Mouse (Mus musculus) hindlimb bud, embryonic 11.5 days (tissue): Measurements from ENCODE around the gene Ap1s3.
A peak's percentile ranks its signal among the peaks of the same experiment; 100 is the strongest.

Experiments
- DNase-seq: peaks from one replicate; pipeline ENCODE4 v3.0.0-alpha.2; 2012; ENCODE audit warnings: low read depth, low spot score; ENCODE audit errors: extremely low spot score

The Ap1s3 gene

DNA sequence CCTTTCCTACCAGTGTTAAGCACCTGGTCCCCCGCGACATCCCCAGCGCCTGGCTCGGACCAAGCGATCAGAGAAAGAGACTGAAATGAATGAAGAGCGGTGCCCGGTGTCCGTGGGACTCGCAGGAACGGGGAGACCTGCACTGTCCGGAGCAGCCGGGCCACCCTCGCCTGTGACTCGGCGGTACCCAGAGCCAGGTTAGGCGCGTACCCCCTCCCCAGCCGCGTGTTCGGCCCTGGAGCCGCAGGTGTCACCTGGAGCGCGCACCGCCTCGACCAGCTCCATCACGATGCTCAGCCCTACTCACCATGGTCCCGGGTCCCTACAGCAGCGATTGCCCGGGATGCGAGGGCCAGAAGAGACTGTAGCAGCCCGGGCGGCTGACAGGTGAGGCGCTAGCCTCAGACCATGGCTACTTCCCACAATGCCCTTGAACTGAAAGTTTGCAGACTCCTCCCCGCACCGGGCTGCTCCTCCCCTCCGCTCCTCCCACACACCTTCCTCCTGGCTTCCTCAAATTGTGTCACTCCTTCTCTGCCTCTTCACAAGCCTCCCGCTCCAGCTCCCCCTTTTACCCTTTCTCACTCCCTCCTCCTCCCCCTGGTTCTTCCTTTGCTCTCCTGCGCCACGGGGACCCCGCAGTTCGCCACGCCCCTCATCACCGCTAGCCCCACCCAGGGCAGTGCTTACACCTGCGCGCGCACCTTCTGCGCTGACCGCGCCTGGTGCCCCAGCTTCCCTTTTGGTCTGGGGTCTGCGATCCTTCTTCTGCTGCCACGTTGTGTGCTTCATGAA lies at the start of gene Ap1s3:
TSS of gene Ap1s3 (minus strand) at position 430 of the 795 bp plus-strand sequence.
- peak; percentile 47 for DNase-seq

DNA sequence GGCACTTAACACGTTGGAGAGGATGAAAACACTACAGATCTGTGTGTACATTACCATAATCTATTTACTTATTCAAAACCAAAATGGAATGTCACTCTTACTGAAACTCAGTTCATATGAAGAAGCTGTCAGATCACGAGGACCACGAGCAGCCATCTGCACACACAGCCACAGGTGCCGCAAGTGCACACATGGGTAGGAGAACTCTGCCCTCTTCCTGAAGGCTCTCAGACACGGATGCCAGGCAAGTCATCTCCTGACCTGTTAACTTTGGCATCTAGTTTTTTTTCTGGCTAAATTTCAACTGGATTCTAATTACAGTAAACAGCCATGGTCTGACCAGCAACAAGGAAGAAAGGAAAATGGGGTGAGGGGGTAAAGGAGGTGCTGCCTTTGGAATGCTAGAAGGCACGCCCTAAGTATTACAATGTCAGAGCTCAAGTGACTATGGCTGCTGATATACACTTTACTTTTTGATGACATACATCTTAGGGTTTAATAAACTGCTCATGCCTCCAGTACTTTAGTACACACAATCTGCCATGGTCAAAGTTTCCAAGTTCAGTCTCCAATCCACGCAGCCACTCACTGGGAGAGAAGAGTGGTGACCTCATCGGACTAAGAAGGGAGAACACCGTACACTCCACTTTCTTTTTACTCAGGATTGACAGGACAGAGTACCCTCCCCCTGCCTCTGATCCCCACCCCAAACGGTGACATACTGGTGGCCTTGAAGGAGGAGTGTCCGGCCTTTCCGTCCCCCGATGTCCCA lies 42.6 kb upstream of the Ap1s3 start:
- DNase-seq: no peak

DNA sequence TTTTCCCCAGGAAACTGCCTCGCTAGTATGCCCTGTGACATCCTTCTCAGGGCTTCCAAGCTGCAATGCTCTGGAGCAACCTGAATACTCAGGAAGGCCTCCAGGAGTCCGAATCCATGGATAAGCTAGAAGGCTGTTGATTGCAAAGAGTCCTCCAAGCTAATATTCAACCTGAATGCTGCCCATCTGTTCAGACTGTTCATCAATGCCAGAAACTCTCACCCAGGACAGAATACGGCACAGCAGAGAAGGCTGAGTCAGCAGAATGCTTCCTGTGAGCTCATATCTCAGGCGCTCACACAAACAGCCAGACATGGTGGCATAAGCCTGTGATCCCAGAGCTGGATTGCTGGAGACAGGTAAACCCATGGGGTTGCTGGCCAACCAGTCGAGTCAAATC lies 41.3 kb upstream of the Ap1s3 start:
- no peak for DNase-seq

DNA sequence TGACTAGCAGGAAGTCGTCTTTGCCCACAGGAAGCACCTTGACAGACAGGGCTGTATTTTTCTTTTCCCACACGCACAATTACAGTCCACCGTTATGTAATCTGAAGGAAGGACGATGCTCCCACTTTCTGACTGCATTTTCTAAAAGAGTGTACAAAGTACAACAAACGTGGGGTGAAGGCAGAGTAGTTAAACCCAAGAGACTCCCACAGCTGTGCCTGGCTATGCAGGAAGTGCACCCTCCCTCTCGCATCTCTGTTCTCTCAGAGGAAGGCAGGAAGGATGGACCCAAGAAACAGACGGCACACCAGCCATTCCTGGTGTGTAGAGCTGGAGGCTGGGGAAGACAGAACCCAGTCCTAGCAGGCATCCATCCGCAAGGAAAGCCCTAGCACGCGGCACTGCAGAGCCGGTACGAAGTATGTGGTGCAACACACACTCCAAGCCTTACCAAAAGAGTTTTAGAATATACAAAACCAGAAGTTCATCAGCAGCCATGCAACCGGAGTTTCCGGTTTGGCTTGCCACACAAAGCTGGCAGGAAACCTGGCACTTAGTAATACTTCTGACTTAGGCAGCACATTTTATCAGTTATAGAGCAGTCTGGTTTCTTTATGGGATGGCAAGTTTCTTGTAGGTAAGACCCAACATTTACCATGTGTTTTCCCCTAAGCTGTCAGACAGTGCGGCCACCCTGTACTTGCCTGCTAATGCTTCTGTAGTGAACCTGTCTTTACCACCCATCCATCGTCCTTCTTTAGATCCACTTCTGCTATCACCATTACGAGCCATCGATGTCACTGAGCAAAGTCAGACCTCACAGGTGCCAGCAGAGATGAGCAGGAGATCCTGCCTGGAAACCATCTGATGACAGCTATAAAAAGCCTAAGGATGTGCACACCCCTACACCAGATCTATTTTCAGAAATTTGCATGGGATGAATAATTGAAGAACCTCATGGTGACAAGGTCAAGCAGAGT lies 39.7 kb upstream of the Ap1s3 start:
- no peak for DNase-seq

DNA sequence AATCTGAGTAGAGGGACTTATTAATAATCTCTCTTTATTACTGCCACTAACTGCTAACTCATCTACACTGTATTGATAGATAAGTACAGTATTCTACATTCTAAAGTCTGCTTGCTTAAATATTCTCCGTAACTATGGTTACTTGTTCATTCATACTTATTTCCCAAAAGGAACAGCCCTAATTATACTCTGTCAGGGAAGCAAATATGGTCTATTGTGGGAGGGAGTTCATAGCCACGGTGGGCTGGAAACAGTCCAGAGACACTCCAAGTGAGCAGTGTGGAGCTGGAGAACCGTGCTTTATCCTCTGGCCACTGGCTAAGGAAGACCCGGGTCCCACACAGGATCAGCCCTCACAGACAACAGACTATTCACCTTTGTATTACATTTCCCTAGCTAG lies 38.9 kb upstream of the Ap1s3 start:
- no peak for DNase-seq

DNA sequence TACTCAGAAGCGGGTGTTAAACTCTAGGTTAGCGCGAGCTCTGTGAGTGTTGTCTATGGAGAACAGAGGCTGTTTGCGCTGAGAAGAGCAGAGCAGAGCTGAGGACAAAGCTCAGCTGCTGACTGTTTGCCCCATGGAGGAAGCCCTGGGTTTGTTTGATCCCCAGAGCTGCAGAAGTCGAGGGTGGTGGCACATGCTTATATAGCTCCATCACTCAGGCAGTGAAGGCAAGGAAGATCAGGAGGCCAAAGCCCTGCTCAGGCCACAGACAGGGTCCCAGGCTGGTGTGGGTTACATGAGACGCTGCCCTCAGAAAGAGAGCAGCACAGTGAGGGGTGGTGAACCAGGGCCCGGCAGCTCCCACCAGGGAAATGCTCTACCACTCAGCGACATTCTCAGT lies 38.4 kb upstream of the Ap1s3 start:
- no peak for DNase-seq

DNA sequence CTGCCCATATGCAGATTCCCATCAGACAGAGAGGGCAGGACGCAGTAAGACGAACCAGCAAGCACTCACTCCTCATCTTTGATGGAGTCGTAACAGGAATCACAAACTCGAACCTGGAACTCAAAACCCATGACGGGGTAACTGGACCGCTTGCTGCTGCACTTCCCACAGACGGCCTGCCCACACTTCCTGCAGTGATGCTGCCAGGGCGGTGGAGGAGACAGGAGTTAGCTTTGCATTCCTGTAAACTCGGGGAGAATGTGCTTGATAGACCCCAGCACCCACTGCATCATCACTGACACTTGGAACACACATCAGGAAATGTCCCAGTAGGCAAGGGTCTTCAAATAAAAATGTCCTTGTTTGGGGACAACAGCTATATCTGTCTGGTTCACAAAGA lies 35.6 kb upstream of the Ap1s3 start:
- no peak for DNase-seq

DNA sequence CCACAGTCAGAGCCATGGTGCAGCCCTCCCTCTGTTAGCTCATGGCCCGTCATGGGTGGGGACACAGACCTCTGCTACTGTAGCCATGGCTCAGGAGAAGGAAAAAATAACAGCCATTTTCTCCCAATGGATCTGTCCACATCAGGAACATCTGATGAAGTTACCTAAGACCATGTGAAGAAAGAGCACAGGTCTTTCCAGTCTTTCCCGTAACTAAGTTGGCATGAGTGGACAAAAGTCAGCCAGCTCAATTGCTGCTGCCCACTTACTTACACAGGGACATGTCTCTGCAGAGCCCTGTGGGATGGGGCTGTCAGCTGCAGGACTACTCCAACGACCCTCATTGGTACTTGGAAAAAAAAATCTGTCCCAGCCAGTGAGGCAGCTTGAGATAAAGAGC lies 34.9 kb upstream of the Ap1s3 start:
- no peak for DNase-seq

DNA sequence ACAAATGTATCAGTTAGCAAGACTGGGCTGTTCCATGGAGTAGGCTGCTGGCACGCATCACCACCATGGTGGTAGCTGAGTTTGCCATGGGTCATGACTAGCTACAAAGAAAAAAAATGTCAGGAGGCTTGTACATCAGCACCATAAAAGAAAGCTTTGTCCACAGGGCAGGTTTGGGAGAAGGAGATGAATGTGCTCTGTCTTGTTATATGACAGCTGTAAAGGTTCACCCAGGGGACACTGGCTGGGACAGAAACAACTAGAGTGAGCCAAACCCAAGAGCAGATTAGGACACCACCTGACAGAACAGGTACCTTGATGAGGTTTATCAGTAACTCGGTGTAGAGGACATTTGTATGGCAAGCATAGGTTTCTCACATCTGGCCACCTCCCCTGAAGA lies 32.9 kb upstream of the Ap1s3 start:
- no peak for DNase-seq

DNA sequence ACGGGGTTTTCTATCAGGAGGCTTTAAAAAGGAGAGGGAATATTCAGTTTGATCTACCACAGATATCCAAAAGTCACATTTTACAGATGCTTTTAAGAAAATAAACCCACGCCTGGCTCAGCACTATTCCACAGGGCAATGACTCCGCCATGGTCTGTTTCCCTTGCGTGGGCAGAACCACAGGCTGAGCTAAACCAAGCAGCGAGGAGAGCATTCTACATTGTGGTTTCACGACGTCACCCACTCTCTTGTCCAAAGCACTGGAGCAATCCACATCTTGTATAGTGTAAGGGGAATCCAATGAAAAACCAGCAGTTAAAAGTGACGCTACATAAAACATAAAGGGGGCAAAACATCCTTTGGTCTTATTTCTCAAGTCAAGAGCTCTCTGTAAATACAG lies 31.7 kb upstream of the Ap1s3 start:
- no peak for DNase-seq

DNA sequence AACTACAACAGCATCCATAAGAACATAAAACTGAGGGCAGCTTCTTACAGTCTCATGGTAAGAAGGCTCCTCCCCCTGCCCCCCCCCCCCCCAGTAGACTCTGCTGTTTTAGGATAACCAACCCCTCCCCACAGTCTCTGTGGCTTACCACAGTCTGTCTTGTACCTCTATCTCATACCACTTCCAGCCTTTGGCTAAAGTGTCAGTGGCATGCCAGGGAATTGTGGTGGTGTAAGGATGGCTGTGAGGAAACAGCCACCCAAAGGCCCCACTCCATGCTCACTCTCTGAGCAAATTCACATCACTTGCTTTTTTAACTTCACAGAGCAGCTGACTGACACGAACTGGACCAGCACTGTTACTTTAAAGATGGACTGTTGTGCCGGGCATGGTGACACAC lies 26.7 kb upstream of the Ap1s3 start:
- DNase-seq: no peak

DNA sequence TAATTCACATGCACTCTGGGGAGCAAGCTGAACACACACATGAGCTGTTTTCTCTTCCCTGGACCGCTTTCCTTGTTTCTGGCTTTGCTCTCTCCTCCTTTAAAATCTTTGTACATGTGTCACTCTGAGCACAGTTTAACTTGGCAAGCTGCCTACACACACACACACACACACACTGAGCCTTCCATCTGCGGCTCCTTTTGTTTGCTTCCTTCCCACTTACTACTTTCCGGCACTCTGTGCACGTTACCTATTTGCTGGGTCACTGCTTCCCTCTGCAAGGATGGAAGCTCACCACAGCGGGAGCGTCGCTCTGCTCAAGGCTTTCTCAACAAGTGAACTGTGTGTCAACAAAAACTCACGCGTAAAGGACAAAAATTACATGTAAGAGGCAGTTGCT lies 25.6 kb upstream of the Ap1s3 start:
- DNase-seq: no peak

DNA sequence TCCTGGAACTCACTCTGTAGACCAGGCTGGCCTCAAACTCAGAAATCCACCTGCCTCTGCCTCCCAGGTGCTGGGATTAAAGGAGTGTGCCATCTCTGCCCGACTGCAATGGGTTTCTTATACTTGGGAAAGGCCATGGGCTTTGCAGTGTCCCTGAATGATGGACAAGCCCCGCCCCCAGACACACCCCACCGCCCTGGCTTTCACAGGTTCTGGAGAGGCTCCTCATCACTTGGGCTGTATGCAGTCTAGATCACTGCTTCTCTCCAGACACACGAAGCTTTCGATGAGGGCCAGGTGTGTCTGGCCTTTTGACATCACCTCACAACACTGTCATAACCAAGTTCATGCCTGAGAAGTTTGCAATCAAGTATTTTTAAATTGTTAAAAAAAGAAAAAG lies 25.2 kb upstream of the Ap1s3 start:
- no peak for DNase-seq

DNA sequence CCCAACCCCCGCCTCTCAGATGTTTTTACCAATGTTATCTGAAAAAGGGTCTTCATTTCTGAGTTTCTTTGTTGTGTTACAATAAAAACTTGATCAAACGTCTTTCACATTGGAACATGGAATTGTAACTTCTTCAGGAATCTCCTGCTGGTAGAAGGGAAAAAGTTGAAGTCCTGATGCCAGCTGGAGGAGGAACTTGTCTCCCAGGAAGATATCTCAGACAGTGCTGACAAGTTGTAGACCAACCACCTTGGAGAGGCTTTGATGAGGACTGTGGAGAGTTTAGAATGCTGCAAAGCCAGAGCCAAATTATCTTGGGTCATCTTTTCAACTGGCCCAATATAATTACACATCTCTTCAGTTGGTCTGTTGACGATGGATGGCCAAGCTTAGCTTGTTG lies 20.7 kb upstream of the Ap1s3 start:
- no peak for DNase-seq

DNA sequence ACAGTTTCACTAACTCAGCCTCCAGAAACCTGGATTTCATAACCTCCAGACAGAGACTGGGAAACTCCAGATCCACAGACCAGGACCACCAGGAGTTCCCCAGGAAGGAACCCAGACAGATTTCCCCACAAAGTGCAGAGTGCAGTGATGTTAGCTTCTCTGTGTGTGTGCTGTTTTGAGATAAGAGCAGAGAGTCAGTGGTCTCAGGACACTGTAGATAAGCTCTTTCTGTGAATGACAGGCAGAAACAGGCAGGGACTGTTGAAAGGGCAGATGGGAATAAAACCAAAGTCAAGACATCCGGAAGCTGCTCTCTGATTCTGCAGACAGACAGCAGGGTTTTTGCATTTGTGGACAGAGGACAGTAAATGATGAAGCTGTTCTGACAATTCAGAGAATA lies 15.5 kb upstream of the Ap1s3 start:
- no peak for DNase-seq

DNA sequence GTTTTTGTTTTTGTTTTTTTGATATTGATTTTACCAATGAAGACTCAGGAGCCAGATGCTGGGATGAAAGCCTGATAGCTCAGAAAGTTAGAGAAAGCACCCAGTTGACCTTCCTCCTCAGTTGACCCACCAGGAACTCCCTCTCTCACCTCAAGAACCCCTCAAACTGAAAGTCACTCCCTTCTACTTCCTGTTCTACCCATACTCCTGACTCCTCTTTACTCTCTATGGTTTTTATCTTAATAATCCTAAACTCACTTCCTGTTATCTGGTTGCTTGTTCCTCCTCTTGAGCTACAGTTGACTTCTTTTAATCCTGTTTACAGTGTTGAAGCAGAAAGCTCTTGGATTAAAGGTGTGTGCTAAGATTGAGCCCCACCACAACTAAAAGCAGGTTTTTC lies 12.3 kb upstream of the Ap1s3 start:
- no peak for DNase-seq

DNA sequence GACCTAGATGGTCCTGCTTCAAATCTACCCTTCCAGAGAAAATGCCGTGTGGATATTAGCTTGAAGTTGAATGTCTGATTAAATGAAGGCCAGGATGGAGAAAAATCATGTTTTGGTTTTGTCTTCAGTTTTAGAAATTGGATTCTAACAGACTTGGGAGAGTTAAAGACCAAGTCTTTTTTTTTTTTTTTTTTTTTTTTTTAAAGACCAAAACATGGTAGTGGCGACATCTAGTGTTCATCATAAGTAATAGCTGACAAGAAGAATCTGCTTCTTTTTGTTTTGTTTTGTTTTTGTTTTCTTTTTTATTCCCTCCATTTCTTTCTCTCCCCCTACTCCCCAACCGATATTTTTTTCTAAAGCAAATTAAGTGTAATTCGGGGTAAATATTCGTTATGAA lies 11.2 kb upstream of the Ap1s3 start:
- no peak for DNase-seq

DNA sequence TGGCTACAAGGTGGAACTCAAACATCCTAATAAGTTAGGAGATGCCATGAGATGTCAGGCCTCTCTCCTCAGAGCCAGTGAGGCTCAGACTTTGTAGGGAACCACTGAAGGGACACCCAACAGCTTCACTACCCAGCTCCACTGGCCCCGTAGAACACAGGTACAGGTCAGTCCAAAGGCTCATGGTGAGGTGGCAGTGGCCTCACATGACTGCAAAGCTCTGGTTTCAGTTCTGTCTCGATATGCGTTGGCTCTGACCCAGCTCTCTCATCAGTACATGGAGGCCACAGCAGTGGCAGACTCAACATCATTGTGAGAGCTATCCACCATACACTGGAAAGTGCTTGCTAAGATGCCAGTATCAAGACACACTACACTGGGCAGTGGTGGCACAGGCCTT lies 9.0 kb upstream of the Ap1s3 start:
- no peak for DNase-seq

DNA sequence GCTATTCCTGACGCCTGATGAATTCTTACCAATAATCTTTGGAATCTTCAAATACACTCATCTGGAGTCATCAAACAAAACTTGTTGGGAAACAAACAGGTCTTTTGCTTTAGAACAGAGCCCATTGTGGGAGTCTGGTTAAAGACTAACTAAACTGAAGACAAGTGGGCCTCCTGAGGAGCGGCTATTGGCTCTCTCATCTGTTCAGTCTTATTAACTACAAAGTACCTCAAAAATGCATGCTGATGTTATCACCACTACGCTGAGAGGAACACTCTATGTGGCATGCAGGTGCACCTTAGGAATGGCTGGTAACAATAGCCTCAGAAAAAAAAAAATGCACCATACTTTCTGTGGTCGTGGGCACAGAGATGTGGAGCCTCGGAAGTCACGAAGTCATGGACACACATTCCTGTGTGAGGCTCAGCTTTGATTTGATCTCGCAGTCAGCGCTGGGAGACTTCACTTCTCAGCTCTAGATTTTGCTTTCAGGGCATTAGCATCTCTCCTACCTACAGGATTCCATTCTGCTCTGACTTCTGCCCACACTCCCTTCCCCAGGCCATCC lies 6.4 kb upstream of the Ap1s3 start:
- DNase-seq: no peak

DNA sequence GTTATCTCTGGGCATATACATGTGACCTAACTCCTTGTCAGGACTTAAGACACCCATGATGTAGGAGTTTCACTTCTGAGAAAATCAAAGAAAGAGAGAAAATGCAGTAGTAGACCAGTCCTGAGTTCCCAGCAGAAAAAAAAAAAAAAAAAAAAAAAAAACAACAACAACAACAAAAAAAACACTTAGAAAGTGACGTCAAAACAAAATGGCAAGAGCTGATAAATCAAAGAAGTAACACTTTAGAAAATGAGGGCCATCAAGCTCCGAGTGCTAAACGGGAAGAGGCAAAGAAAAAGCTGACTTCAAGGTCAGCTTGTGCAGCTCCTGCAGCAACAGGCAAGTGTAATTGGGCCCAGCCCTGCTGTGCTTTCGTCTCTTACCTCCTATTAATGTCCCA lies 3.9 kb upstream of the Ap1s3 start:
- no peak for DNase-seq

DNA sequence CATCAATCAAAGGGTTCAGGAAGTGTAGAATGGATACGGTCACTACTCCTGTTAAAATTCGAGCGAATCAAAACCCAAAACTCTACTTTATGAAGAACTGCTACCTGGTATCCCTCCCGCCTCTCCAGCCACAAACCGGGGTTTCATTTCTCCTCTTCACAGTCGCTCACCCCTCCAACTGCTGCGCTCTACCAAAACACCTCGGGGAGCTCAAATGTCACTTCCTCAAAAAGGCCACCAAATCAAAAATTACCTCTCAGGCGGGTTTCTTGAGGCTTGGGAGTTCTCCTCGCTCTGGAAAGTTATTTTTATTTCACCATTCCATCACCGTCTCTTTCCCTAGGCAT lies 603 bp downstream of the Ap1s3 start:
- DNase-seq: no peak
